Comparison of ENCODE assay signal across 17 mouse cellular contexts in genomic region chr1:193142517-193143062, GRCm38 (mm10). TPM values are rescaled to one million over a fixed set of nuclear protein-coding genes. Genes with fewer than 3 reads are reported as not detected.
DNase-seq lines count a peak whose midpoint lies in the region; ATAC-seq and TF ChIP-seq lines count a peak whose summit lies in the region.
"Had no signal": no experiment of that assay in that cellular context is flagged by ENCODE, and none has a peak within 500 bp of the region (broad histone marks: within the 10 kb centered on the region; RNA-seq: fewer than 3 reads in every experiment).

No protein-coding gene starts in this region.

- peaks cover 4% of the 10 kb centered on the region; the same call in 1 of the 2 replicates for H3K4me1 ChIP-seq in embryonic facial prominence, embryonic 14.5 days (ENCODE audit: control insufficient read depth, insufficient read depth, low read length)
- peaks cover 44% of the 10 kb centered on the region for H3K4me1 ChIP-seq in thymus, adult 2 months (replicated peaks; ENCODE audit: control insufficient read depth, insufficient read depth, low read length)
- H3K4me1 ChIP-seq in intestine, postnatal 0 days (replicated peaks; ENCODE audit: control insufficient read depth, insufficient read depth, low read length): no peaks in the 10 kb centered on the region
- H3K4me1 ChIP-seq: forebrain, embryonic 15.5 days; hindbrain, embryonic 15.5 days had no signal

- H3K9ac ChIP-seq in embryonic facial prominence, embryonic 14.5 days (ENCODE audit: low read depth, low read length): no peak overlapping the region
- H3K9ac ChIP-seq in intestine, postnatal 0 days (ENCODE audit: low read depth, low read length): no peak overlapping the region
- H3K9ac ChIP-seq: forebrain, embryonic 15.5 days; hindbrain, embryonic 15.5 days had no signal

- peak; percentile 39 for DNase-seq in 416B (ENCODE audit: low read depth)
- peak; percentile 63 for DNase-seq in embryonic facial prominence, embryonic 14.5 days (ENCODE audit: low spot score)
- DNase-seq in thymus, adult 2 months: peak; percentile 47
- peak; percentile 43 to 50 for DNase-seq in thymus, postnatal 36 days
- DNase-seq in right cerebral cortex, adult 18-20 months: no peak
- DNase-seq in heart, postnatal 25 days (ENCODE audit: low spot score): no peak
- DNase-seq: adrenal gland, adult 8-10 months; cerebellum, adult 11 months; cerebellum, adult 8-10 months; cerebellum, postnatal 14 days; gastrocnemius, postnatal 10 days; heart, adult 18-20 months; heart, postnatal 10 days had no signal

- TF ChIP-seq POLR2A in thymus, adult 2 months (IDR thresholded peaks at IDR 0.05; ENCODE audit: control insufficient read depth, extremely low read depth, insufficient read depth, low read length, poor library complexity): no peak

- 59% methylated on average over 8 of the region's 8 CpGs for WGBS in embryonic facial prominence, embryonic 14.5 days
- 13% methylated on average over 8 of the region's 8 CpGs for WGBS in thymus, adult 2 months
- WGBS in intestine, postnatal 0 days: 88% methylated on average over 8 of the region's 8 CpGs

- no peak overlapping the region for H3K4me2 ChIP-seq in embryonic facial prominence, embryonic 14.5 days (ENCODE audit: low read depth, low read length)
- H3K4me2 ChIP-seq in intestine, postnatal 0 days (replicated peaks; ENCODE audit: low read depth): no peak overlapping the region
- H3K4me2 ChIP-seq: forebrain, embryonic 15.5 days; hindbrain, embryonic 15.5 days had no signal

- H3K27me3 ChIP-seq in embryonic facial prominence, embryonic 14.5 days (replicated peaks; ENCODE audit: control insufficient read depth, insufficient read depth, low read length): no peaks in the 10 kb centered on the region
- no peaks in the 10 kb centered on the region for H3K27me3 ChIP-seq in thymus, adult 2 months (ENCODE audit: control insufficient read depth, insufficient read depth, low read length)
- H3K27me3 ChIP-seq in intestine, postnatal 0 days (replicated peaks; ENCODE audit: control insufficient read depth, insufficient read depth, low read length): no peaks in the 10 kb centered on the region
- H3K27me3 ChIP-seq: forebrain, embryonic 15.5 days; hindbrain, embryonic 15.5 days had no signal

- no peak overlapping the region for H3K4me3 ChIP-seq in embryonic facial prominence, embryonic 14.5 days (ENCODE audit: low read depth, low read length)
- no peak overlapping the region for H3K4me3 ChIP-seq in thymus, adult 2 months (ENCODE audit: control insufficient read depth, insufficient read depth, low read length)
- H3K4me3 ChIP-seq in intestine, postnatal 0 days (ENCODE audit: low read depth, low read length): no peak overlapping the region
- H3K4me3 ChIP-seq: forebrain, embryonic 15.5 days; heart, embryonic 10.5 days; hindbrain, embryonic 15.5 days had no signal

- intact Hi-C loops in heart, postnatal 25 days (cut with DNase I): no loop called here

- H3K9me3 ChIP-seq in embryonic facial prominence, embryonic 14.5 days (ENCODE audit: control insufficient read depth, low read length): no peaks in the 10 kb centered on the region
- no peaks in the 10 kb centered on the region for H3K9me3 ChIP-seq in intestine, postnatal 0 days (ENCODE audit: control insufficient read depth)
- H3K9me3 ChIP-seq: forebrain, embryonic 15.5 days; heart, embryonic 10.5 days; hindbrain, embryonic 15.5 days had no signal

- no peaks in the 10 kb centered on the region for H3K36me3 ChIP-seq in embryonic facial prominence, embryonic 14.5 days (ENCODE audit: control insufficient read depth, insufficient read depth, low read length)
- no peaks in the 10 kb centered on the region for H3K36me3 ChIP-seq in thymus, adult 2 months (ENCODE audit: control insufficient read depth, insufficient read depth, low read length)
- no peaks in the 10 kb centered on the region for H3K36me3 ChIP-seq in intestine, postnatal 0 days (ENCODE audit: control insufficient read depth, insufficient read depth)
- H3K36me3 ChIP-seq: forebrain, embryonic 15.5 days; heart, embryonic 10.5 days; hindbrain, embryonic 15.5 days had no signal

- peak; percentile 51 for ATAC-seq in embryonic facial prominence, embryonic 14.5 days (ENCODE audit: low read depth)
- no peak for ATAC-seq in intestine, postnatal 0 days
- ATAC-seq: forebrain, embryonic 15.5 days had no signal

- H3K27ac ChIP-seq in embryonic facial prominence, embryonic 14.5 days (replicated peaks; ENCODE audit: low read depth, low read length): no peak overlapping the region
- peak overlapping the region; percentile 78 for H3K27ac ChIP-seq in thymus, adult 2 months (ENCODE audit: control insufficient read depth, insufficient read depth, low read length)
- H3K27ac ChIP-seq in intestine, postnatal 0 days (ENCODE audit: low read depth, low read length): no peak overlapping the region
- H3K27ac ChIP-seq: forebrain, embryonic 15.5 days; heart, embryonic 10.5 days; hindbrain, embryonic 15.5 days had no signal

- 0 out of 2 replicates have a peak, but pooled peaks have one; percentile 28 for TF ChIP-seq CTCF in thymus, adult 2 months (IDR thresholded peaks at IDR 0.05; ENCODE audit: borderline replicate concordance, control insufficient read depth, extremely low read depth, insufficient read depth, low read length, poor library complexity)
- no peak for TF ChIP-seq CTCF in intestine, postnatal 0 days (IDR thresholded peaks at IDR 0.05; ENCODE audit: low read depth)

RNA-seq across cellular contexts. Expression of gene Irf6, which starts 10.3 kb away (rescaled TPM):
- 33.9 and 41.6 TPM in 2 replicates for polyA plus RNA-seq in embryonic facial prominence, embryonic 14.5 days (2014; fragmentation: Nextera tagmentation; extraction: Ambion mirVana)
- 18.6 and 26.5 TPM in 2 replicates for polyA plus RNA-seq in thymus, adult 2 months (2012; rRNA removed)
- total RNA-seq in heart, postnatal 25 days (2021): 1 to 10 TPM; 2.4 to 3.5 TPM
- polyA plus RNA-seq in intestine, postnatal 0 days (2015; fragmentation: Nextera tagmentation; extraction: Ambion mirVana): 47.8 and 48.3 TPM in 2 replicates

RNA-seq across cellular contexts. Expression of gene Diexf, which starts 12.5 kb away (rescaled TPM):
- polyA plus RNA-seq in embryonic facial prominence, embryonic 14.5 days (2014; fragmentation: Nextera tagmentation; extraction: Ambion mirVana): 8.6 and 9.6 TPM in 2 replicates
- polyA plus RNA-seq in thymus, adult 2 months (2012; rRNA removed): 67.4 and 76.9 TPM in 2 replicates
- 1 to 10 TPM; 8.2 to 9.5 TPM for total RNA-seq in heart, postnatal 25 days (2021)
- 1.7 and 1.8 TPM in 2 replicates for polyA plus RNA-seq in intestine, postnatal 0 days (2015; fragmentation: Nextera tagmentation; extraction: Ambion mirVana)

RNA-seq across cellular contexts. Expression of gene A130010J15Rik, which starts 25.3 kb away (rescaled TPM):
- 12.3 and 16.0 TPM in 2 replicates for polyA plus RNA-seq in embryonic facial prominence, embryonic 14.5 days (2014; fragmentation: Nextera tagmentation; extraction: Ambion mirVana)
- polyA plus RNA-seq in thymus, adult 2 months (2012; rRNA removed): 6.8 and 7.2 TPM in 2 replicates
- 1 to 10 TPM; 2.9 to 3.0 TPM for total RNA-seq in heart, postnatal 25 days (2021)
- polyA plus RNA-seq in intestine, postnatal 0 days (2015; fragmentation: Nextera tagmentation; extraction: Ambion mirVana): 7.2 and 8.0 TPM in 2 replicates

RNA-seq across cellular contexts. Expression of gene Traf3ip3, which starts 58.9 kb away (rescaled TPM):
- polyA plus RNA-seq in embryonic facial prominence, embryonic 14.5 days (2014; fragmentation: Nextera tagmentation; extraction: Ambion mirVana): 34.7 and 39.3 TPM in 2 replicates
- 128 and 142 TPM in 2 replicates for polyA plus RNA-seq in thymus, adult 2 months (2012; rRNA removed)
- 1 to 10 TPM; 1.1 to 1.4 TPM for total RNA-seq in heart, postnatal 25 days (2021)
- 2.5 and 3.2 TPM in 2 replicates for polyA plus RNA-seq in intestine, postnatal 0 days (2015; fragmentation: Nextera tagmentation; extraction: Ambion mirVana)

Comparison
In these comparisons a context has a peak if more than half of its experiments do, and no peak if none do; other contexts are left out.
1. DNase-seq: peak in 416B (single experiment), embryonic facial prominence, embryonic 14.5 days (single experiment), thymus, adult 2 months (single experiment) and thymus, postnatal 36 days (2 of 2); none in right cerebral cortex, adult 18-20 months (single experiment) and heart, postnatal 25 days (single experiment).